Mouse (Mus musculus) hindbrain, embryonic 11.5 days (tissue): ENCODE measurements around the gene Lsg1. TPM values are rescaled to one million over a fixed set of nuclear protein-coding genes. Genes with fewer than 3 reads are reported as not detected.

ENCODE experiments used
- ATAC-seq: fragments of 200-750 bp; cut with Nextera tagmentation; 2 replicates; pipeline ENCODE4 v1.8.0; 2017; ENCODE audit warnings: mild to moderate bottlenecking, moderate TSS enrichment, moderate library complexity; ENCODE audit not compliant: low FRiP score
- DNase-seq: peaks from one replicate; pipeline ENCODE4 v3.0.0-alpha.2; 2015; ENCODE audit warnings: low spot score
- H3K27ac ChIP-seq: fragments of 300-500 bp; sonication (generic); 2 replicates; pipeline ENCODE4 v1.5.1; 2014; ENCODE audit warnings: mild to moderate bottlenecking, low read depth, low read length
- H3K27me3 ChIP-seq: fragments of 300-500 bp; sonication (generic); 2 replicates; pipeline ENCODE4 v1.6.1; 2014; ENCODE audit warnings: mild to moderate bottlenecking, low read length, moderate library complexity, mixed read lengths; ENCODE audit not compliant: control insufficient read depth, insufficient read depth
- H3K36me3 ChIP-seq: fragments of 300-500 bp; sonication (generic); 2 replicates; pipeline ENCODE4 v1.6.1; 2014; ENCODE audit warnings: mild to moderate bottlenecking, low read length, moderate library complexity, mixed read lengths; ENCODE audit not compliant: control insufficient read depth, insufficient read depth
- H3K4me1 ChIP-seq: fragments of 300-500 bp; sonication (generic); replicated peaks from 2 replicates; pipeline ENCODE4 v1.6.1; 2014; ENCODE audit warnings: low read length, mixed read lengths; ENCODE audit not compliant: control insufficient read depth, insufficient read depth
- H3K4me2 ChIP-seq: fragments of 300-500 bp; sonication (generic); replicated peaks from 2 replicates; pipeline ENCODE4 v1.6.1; 2014; ENCODE audit warnings: mild to moderate bottlenecking, low read depth, low read length
- H3K4me3 ChIP-seq: fragments of 300-500 bp; sonication (generic); 2 replicates; pipeline ENCODE4 v1.5.1; 2014; ENCODE audit warnings: low read depth, low read length
- H3K9ac ChIP-seq: fragments of 300-500 bp; sonication (generic); 2 replicates; pipeline ENCODE4 v1.6.1; 2014; ENCODE audit warnings: low read depth, low read length
- H3K9me3 ChIP-seq: fragments of 300-500 bp; sonication (generic); 2 replicates; pipeline ENCODE4 v1.6.1; 2016; ENCODE audit warnings: low read length; ENCODE audit not compliant: control insufficient read depth
- WGBS: fragments of 180-500 bp; shearing (Covaris S2); extraction: QIAGEN DNeasy Blood & Tissue Kit; methylation state at CpG from one replicate; pipeline ENCODE4 v1.1.7; 2014; 5-methylcytosine and 5-hydroxymethylcytosine counted together
- polyA plus RNA-seq: library from polyadenylated mRNA; unstranded; fragments of >200 nt; fragmentation: Nextera tagmentation; extraction: Ambion mirVana; gene quantifications from 2 replicates; pipeline ENCODE4 v1.2.1, GENCODE M21; 2014

Lsg1 gene
- polyA plus RNA-seq, 1 experiment from 2014 or later, result 73.4 TPM

DNA sequence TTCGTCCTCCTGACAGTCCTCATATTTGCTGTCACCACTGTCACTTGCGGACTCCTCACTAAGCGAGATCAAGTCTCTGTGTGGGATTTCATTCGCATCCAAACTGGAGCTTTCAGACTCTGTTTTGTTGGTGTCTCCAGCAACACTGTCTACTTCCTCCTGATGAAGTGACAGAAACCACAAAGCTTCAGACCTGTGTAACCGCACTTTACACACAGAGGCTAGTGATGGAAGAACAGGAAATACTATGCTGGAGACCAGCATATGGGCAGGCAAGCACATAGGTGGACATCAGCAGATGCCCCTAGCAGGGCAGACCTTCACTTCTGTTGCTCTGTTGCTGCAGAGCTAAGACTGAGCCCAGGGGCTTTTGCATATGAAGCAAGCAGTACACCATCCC is 16.0 kb downstream of the Lsg1 start:
- H3K4me3 ChIP-seq, result no peak overlapping the region
- no peak overlapping the region for H3K4me2 ChIP-seq
- 93% methylated on average over 5 of the region's 5 CpGs for WGBS
- no peaks in the 10 kb centered on the region for H3K9me3 ChIP-seq
- no peak overlapping the region for H3K9ac ChIP-seq
- peaks cover 31% of the 10 kb centered on the region for H3K36me3 ChIP-seq
- ATAC-seq, result no peak
- no peaks in the 10 kb centered on the region for H3K27me3 ChIP-seq
- H3K4me1 ChIP-seq, result no peaks in the 10 kb centered on the region
- DNase-seq, result no peak
- H3K27ac ChIP-seq, result no peak overlapping the region

DNA sequence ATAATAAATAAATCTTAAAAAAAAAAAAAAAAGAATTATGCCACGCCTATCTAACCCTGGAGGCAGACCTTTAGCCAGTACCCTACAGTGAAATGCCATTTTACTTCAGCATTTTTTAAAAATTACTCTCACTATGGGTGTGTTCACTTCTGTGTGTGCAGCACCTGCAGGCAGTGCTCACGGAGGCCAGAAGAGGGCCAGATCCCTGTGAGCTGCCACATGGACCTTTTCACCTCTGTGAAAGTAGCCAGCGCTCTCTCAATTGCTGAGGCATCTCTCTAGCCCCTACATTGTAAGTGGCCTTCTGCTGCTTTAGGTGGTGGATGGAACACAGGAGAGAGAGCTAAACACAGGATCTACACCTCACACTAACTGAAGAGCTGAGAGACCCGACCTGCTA is 17.2 kb downstream of the Lsg1 start:
- Histone ChIP-seq H3K27me3 (no peaks in the 10 kb centered on the region), H3K9ac (no peak overlapping the region), H3K36me3 (peaks cover 28% of the 10 kb centered on the region), H3K4me2 (no peak overlapping the region), H3K4me1 (no peaks in the 10 kb centered on the region), H3K9me3 (no peaks in the 10 kb centered on the region), H3K27ac (no peak overlapping the region), H3K4me3 (no peak overlapping the region)
- ATAC-seq (no peak), DNase-seq (no peak)
- WGBS, result 97% methylated on average over 4 of the region's 4 CpGs

DNA sequence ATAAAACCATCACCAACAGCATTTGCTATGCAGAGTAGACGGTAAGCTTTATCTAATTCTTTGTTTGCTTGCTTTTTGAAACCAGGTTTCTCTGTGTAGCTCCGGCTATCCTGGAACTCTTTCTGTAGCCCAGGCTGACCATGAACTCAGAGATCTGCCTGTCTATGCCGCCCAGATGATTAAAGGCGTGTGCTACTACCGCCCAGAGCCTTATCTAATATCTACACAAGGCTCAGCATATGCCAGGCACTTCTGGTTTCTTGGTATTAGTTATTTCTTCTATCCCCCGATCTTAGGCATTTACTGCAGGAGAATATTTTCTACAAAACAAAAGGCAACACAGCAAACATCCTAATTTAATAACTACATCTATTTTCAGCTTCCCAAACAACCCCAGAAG is 21.8 kb downstream of the Lsg1 start:
- WGBS, result 94% methylated on average over 6 of the region's 6 CpGs
- Histone ChIP-seq H3K27ac (no peak overlapping the region), H3K36me3 (peaks cover 23% of the 10 kb centered on the region), H3K27me3 (no peaks in the 10 kb centered on the region), H3K4me2 (no peak overlapping the region), H3K4me3 (no peak overlapping the region), H3K9me3 (no peaks in the 10 kb centered on the region), H3K4me1 (no peaks in the 10 kb centered on the region), H3K9ac (no peak overlapping the region)
- DNase-seq (no peak), ATAC-seq (no peak)

DNA sequence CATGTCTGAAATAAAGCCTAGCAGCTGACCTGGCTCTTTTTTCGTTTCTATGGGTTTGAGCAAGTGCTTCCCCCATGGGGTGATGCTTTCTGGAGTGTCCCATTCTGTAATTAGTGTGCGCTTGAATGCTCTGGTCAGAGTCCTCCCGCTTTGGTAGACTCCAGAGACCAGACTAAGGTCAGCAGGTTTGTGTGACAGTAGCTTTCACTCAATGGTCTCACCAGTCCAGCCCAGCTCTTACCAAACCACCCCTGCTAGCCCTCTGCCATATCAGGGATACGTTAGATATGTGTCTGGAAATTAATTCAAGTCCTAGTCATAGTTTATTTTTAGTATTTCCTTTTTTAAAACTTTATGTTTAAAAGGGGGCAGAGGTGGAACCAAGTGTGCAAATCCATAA is 26.8 kb downstream of the Lsg1 start:
- Histone ChIP-seq H3K4me3 (no peak overlapping the region), H3K9ac (no peak overlapping the region), H3K9me3 (no peaks in the 10 kb centered on the region), H3K27ac (no peak overlapping the region), H3K4me2 (no peak overlapping the region), H3K27me3 (no peaks in the 10 kb centered on the region), H3K4me1 (no peaks in the 10 kb centered on the region), H3K36me3 (peaks cover 11% of the 10 kb centered on the region)
- DNase-seq (no peak), ATAC-seq (no peak)
- whole genome bisulfite sequencing, result 87% methylated on average over 4 of the region's 4 CpGs

DNA sequence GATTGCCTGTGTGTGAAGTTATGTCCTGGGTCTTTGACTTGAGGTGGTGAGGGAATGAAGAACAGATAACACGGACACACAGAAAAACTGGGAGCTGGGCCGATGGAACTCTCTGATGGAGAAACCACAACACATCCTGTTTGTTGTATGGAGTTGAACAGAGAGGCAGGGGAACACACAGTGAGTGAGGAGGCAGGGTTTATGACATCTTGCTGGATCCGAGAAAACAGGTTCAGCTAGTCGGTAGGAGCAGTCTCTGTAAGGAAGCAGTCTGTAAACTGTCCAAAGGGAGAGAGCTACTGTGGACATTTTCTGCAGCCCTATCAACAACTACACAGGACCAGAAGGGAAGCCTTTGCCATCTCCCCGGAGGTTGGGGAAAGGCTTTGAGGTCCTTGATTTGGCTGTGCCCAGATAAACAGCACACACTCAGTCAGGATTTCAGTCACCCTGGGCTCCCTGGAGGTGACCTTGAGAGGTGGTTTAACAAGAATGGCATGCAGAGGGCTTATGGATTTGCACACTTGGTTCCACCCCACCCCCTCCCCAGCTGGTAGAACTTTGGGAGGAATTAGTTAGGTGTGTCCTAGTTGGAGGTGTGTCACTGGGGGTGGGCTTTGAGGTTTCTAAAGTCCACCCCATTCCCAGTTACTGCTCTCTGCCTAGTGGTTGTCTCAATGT is 27.9 kb downstream of the Lsg1 start:
- peaks cover 11% of the 10 kb centered on the region for H3K36me3 ChIP-seq
- 97% methylated on average over 5 of the region's 5 CpGs for WGBS
- no peak for ATAC-seq

DNA sequence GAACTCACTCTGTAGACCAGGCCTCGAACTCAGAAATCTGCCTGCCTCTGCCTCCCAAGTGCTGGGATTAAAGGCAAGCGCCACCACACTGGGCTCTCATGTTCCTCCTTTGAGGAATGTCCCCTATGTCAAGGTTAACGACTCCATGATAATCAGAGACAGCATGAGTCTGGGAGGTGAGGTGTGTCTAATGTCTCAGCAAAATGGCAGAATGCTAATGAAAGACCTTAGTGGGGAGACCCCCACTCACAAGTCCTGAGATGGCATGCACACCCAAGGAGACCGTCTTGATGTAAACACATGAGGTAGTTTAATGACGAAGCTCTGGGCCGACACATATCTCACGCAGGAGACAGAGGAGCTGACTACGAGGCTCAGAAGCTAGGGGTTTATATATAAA is 33.3 kb downstream of the Lsg1 start:
- Histone ChIP-seq H3K4me1 (no peaks in the 10 kb centered on the region; the same call in 1 of the 2 replicates), H3K9ac (no peak overlapping the region), H3K4me2 (no peak overlapping the region), H3K27ac (no peak overlapping the region), H3K4me3 (no peak overlapping the region), H3K27me3 (no peaks in the 10 kb centered on the region; the same call in 1 of the 2 replicates), H3K9me3 (0 out of 2 replicates have a peak, but pooled peaks cover 2% of the 10 kb centered on the region), H3K36me3 (0 out of 2 replicates have a peak, but pooled peaks cover 2% of the 10 kb centered on the region)
- DNase-seq (no peak), ATAC-seq (no peak)
- WGBS, result 97% methylated on average over 8 of the region's 8 CpGs

More for the DNA sequence above, 27.9 kb downstream of the Lsg1 start:
- Histone ChIP-seq H3K27me3 (no peaks in the 10 kb centered on the region), H3K4me1 (no peaks in the 10 kb centered on the region), H3K9me3 (0 out of 2 replicates have a peak, but pooled peaks cover 2% of the 10 kb centered on the region), H3K4me2 (no peak overlapping the region), H3K4me3 (no peak overlapping the region), H3K9ac (no peak overlapping the region), H3K27ac (no peak overlapping the region)
- DNase-seq, result no peak

DNA sequence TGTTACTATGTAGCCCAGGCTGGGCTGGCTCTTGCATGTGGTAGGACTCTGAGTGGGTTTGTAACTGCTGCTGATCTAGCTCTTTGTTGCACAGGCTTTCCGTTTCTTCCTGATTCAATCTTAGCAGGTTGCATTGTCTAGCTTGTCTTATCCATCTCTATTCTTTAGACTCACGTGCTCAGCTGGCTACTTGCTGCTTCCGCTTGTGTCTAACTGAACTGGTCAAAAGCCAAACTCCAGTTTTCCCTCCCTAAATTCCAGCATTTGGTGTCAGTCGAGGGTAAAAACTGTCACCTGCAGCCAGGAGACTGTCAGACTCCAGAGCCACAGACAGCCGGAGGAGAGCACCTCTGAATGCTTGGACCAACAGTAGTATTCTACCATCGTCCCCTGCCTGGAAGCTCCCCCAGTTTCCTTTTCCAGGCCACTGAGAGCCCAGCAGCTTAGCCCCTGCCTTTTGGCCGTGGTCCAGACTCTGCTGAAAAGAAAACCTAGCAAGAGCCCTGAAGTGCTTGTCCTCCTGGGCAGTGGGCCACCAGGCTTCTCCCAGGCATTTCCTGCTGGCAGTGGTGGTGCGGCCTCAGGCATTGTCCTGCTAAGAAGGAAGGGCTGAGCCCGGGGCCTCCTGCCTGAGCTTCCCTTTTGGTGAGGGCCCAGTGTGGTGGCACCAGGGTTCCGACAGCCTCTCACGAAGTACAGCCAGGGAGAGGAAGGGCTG is 34.6 kb downstream of the Lsg1 start:
- H3K9me3 ChIP-seq, result 0 out of 2 replicates have a peak, but pooled peaks cover 2% of the 10 kb centered on the region
- no peak overlapping the region for H3K4me3 ChIP-seq
- no peak overlapping the region; the same call in 1 of the 2 replicates for H3K27ac ChIP-seq
- ATAC-seq (no peak), DNase-seq (no peak)
- 0 out of 2 replicates have a peak, but pooled peaks cover 2% of the 10 kb centered on the region for H3K36me3 ChIP-seq
- H3K4me2 ChIP-seq, result no peak overlapping the region
- H3K27me3 ChIP-seq, result no peaks in the 10 kb centered on the region; the same call in 1 of the 2 replicates
- H3K9ac ChIP-seq, result no peak overlapping the region
- H3K4me1 ChIP-seq, result no peaks in the 10 kb centered on the region; the same call in 1 of the 2 replicates
- 40% methylated on average over 11 of the region's 11 CpGs for WGBS

DNA sequence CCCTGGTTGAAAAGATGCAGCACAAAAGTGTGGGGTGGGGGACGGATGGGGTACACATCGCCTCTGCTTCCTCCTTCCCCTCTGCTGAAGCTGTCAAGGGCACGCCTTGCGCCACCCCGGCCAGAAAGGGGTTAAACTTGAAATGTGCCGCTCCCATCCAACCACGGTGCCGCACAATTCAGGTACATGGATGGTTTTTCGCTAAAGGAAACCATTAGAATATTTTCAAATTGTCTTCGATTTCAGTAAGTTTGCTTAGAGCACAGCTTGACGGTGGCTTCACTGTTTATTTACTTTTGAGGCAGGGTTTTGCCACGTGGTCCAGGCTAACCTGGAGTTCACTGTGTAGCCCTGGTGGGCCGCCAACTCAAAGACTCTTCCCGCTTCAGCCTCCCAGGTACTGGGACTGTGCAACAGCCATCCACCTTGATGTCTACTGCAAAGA is 36.6 kb downstream of the Lsg1 start, which contains the start of gene Tmem44:
Gene Tmem44, minus strand, starts transcription at position 95 of the 445 bp plus-strand sequence.
- H3K4me3 ChIP-seq, result peak within 1 kb of the TSS; percentile 73
- DNase-seq, result no peak
- no peaks in the 10 kb centered on the region; the same call in 1 of the 2 replicates for H3K4me1 ChIP-seq
- H3K36me3 ChIP-seq, result 0 out of 2 replicates have a peak, but pooled peaks cover 6% of the 10 kb centered on the region
- H3K4me2 ChIP-seq, result peak within 1 kb of the TSS; percentile 62
- H3K9me3 ChIP-seq, result 0 out of 2 replicates have a peak, but pooled peaks cover 2% of the 10 kb centered on the region
- ATAC-seq, result peak; percentile 79
- no peaks in the 10 kb centered on the region; the same call in 1 of the 2 replicates for H3K27me3 ChIP-seq
- H3K27ac ChIP-seq, result peak within 1 kb of the TSS; percentile 31; the same call in 1 of the 2 replicates
- WGBS, result 8% methylated on average over 14 of the region's 14 CpGs
- peak within 1 kb of the TSS; percentile 97 for H3K9ac ChIP-seq
